Mouse (Mus musculus) cerebellum, adult 2 months (tissue): ENCODE data around the gene Olfr642.

ENCODE experiments used
- CTCF ChIP-seq: fragments of 200-500 bp; IDR thresholded peaks from 2 replicates; pipeline ENCODE4 v1.5.1; 2011; ENCODE audit warnings: low read depth, mild to moderate bottlenecking, control low read depth, low read length, moderate library complexity, borderline replicate concordance; ENCODE audit not compliant: insufficient read depth
- POLR2A ChIP-seq: fragments of 200-500 bp; IDR thresholded peaks from 2 replicates; pipeline ENCODE4 v1.6.1; 2011; ENCODE audit warnings: low read length, control low read depth, borderline replicate concordance; ENCODE audit not compliant: insufficient read depth

DNA sequence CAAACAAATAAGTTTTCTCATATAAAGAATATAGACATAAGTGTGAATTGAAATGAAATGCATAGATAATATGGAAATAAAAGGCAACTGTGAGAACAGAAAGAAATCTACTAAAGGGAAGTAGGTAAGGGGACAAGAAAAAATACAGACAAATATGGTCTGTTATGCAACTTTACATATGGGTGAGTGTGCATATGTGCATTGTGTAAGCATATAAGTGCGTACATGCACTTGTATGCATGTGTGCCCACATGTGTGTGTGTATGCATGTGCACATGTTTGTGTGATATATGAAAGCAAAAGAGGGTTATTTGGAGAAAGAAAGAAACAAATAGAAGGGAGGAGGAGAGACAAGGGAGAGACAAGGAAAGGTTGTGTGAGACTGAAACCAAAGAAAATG, 33.5 kb downstream of the Olfr642 start:
- TF ChIP-seq POLR2A (no peak), CTCF (no peak)
